Mouse (Mus musculus): ENCODE data around the gene Adam12. TPM values are rescaled to one million over a fixed set of nuclear protein-coding genes. Genes with fewer than 3 reads are reported as not detected.

Adam12 gene
- polyA plus RNA-seq (2014; fragmentation: Illumina TruSeq; extraction: RNeasy Lipid Tissue Mini Kit (QIAGEN cat#74804); ENCODE audit: insufficient read depth, low read depth, low replicate concordance): 0.22 TPM

DNA sequence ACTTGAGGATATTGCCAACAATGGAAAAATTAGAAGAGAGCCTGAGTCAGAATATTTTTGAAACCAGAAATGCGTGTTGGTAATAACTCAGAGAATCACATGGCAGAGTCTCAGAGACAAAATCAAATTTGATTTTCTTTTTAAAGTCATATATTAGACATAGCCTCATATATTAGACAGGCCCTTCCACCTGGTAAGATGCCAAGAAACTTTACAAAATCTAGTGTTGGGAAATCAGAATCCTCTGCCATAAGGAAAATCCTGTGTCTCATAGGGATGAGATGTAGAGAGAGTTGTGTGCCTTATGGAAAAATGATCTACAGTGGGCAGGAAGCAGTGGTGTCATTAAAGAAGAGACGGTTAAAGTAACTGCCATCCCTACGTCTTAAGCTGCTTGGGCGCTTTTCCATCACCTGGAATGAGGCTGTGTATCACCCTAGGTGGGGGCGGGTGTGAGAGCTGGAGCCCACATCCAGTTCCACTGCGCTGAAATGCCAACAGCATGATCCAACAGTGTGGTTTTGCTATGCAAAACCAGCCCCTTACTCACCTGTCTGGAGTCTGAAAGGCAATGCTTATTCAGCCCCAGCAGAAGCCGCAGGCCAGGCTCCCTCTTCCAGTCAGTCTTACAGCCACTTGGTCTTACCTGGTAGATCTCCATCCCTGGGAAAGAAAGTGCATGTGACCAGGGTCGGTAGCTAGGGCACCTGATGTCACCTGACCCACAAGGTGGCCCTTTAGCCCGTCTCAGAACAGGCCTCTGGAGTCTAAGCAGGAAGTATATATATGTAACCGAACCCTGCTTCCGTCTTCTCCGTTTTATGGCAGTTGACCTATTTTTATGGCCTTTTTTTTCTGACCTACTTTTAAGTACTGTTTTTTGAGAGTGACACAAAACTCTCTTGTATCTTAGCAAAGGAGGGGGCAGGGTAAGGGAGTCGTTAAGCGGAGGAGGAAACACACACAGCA lies at the start of gene Adam12:
Gene Adam12 (minus strand): TSS at position 769 of the 969 bp plus-strand sequence.

Other genes starting within 250 kb of the Adam12 start
- not detected for gene D7Ertd443e, start 153.5 kb upstream of the Adam12 start, polyA plus RNA-seq (2014; fragmentation: Illumina TruSeq; extraction: RNeasy Lipid Tissue Mini Kit (QIAGEN cat#74804); ENCODE audit: insufficient read depth, low read depth, low replicate concordance)

All from lung, adult 10 weeks (tissue).